Mouse (Mus musculus) kidney, postnatal 0 days (tissue): ENCODE measurements around the gene Hexdc. TPM values are rescaled to one million over a fixed set of nuclear protein-coding genes. Genes with fewer than 3 reads are reported as not detected.
A peak's percentile ranks its signal among the peaks of the same experiment; 100 is the strongest.

ENCODE experiments used
- ATAC-seq: fragments of 200-750 bp; cut with Nextera tagmentation; replicated peaks from 2 replicates; pipeline ENCODE4 v1.8.0; 2017; ENCODE audit warnings: low read depth, moderate number of reproducible peaks, moderate TSS enrichment, moderate library complexity; ENCODE audit not compliant: low FRiP score
- DNase-seq: peaks from one replicate; pipeline ENCODE4 v3.0.0-alpha.2; 2016; ENCODE audit warnings: low spot score
- H3K27ac ChIP-seq: fragments of 300-500 bp; sonication (generic); 2 replicates; pipeline ENCODE4 v1.5.1; 2014; ENCODE audit warnings: mild to moderate bottlenecking
- H3K27me3 ChIP-seq: fragments of 300-500 bp; sonication (generic); 2 replicates; pipeline ENCODE4 v1.6.1; 2014; ENCODE audit warnings: low read length, mixed read lengths; ENCODE audit not compliant: insufficient read depth
- H3K36me3 ChIP-seq: fragments of 300-500 bp; sonication (generic); 2 replicates; pipeline ENCODE4 v1.6.1; 2014; ENCODE audit warnings: low read length, mixed read lengths; ENCODE audit not compliant: insufficient read depth
- H3K4me1 ChIP-seq: fragments of 300-500 bp; sonication (generic); replicated peaks from 2 replicates; pipeline ENCODE4 v1.6.1; 2014; ENCODE audit warnings: antibody characterized with exemption, low read length, mixed read lengths; ENCODE audit not compliant: insufficient read depth
- H3K4me2 ChIP-seq: fragments of 300-500 bp; sonication (generic); 2 replicates; pipeline ENCODE4 v1.6.1; 2014; ENCODE audit warnings: mild to moderate bottlenecking, low read length, moderate library complexity, mixed read lengths
- H3K4me3 ChIP-seq: fragments of 300-500 bp; sonication (generic); replicated peaks from 2 replicates; pipeline ENCODE4 v1.5.1; 2014; ENCODE audit warnings: low read depth, low read length
- H3K9ac ChIP-seq: fragments of 300-500 bp; sonication (generic); 2 replicates; pipeline ENCODE4 v1.6.1; 2014; ENCODE audit warnings: low read depth, low read length
- H3K9me3 ChIP-seq: fragments of 300-500 bp; sonication (generic); replicated peaks from 2 replicates; pipeline ENCODE4 v1.6.1; 2016; ENCODE audit warnings: low read length, inconsistent platforms, mixed read lengths
- CTCF ChIP-seq: IDR thresholded peaks from 2 replicates; pipeline ENCODE4 v1.5.1; 2016; ENCODE audit warnings: antibody characterized with exemption, low read depth, mild to moderate bottlenecking, moderate library complexity
- WGBS: fragments of 180-500 bp; shearing (Covaris S2); extraction: QIAGEN DNeasy Blood & Tissue Kit; methylation state at CpG from one replicate; pipeline ENCODE4 v1.1.7; 2014; 5-methylcytosine and 5-hydroxymethylcytosine counted together
- polyA plus RNA-seq: library from polyadenylated mRNA; unstranded; fragments of >200 nt; fragmentation: Nextera tagmentation; extraction: Ambion mirVana; gene quantifications from 2 replicates; pipeline ENCODE4 v1.2.1, GENCODE M21; 2015

The Hexdc gene
- polyA plus RNA-seq, result 8.4 and 8.9 TPM in 2 replicates

DNA sequence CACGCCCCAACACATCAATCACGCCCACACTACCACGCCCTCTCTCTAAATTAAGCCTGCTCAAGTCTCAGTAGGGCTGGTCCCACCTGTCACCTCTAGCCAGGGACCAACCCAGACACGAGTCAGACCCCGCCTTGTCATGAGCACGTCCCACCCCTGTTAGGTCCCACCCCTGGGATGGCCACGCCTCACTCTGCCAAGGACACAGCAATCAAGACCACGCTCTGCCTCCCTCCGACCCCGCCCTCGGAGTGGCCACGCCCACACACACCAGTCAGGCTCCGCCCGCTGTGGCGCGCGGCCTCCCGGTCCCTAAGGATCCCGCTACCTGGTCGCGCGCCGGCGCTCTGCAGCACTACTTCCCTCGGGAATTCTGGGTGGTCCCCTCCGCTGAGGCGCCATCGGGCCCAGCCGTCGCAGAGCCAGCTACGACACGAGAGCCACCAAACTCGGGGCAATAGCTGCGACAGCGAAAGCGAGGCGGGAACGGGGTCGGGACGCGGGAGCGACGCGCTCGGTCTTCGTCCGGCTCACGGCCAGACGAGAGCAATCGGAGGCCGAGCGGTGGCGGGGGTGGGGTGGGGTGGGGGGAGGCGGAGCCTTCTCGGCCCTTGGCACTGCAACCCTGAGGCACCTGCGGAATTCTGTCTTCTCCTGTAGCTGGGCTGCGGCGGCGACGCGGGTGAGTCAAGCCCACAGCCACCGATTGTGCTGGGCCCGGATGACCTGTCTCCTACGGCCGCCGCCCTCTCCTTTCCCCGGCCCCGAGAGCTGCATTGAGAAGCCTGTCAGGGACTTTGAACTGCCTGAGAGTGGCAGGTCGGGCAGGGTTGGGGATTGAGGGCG is at the start of gene Hexdc, which contains the start of gene Ogfod3:
Gene Hexdc, plus strand, starts transcription at position 273 of the 846 bp plus-strand sequence.
Gene Ogfod3, minus strand, starts transcription at position 551 of the 846 bp plus-strand sequence.
- Histone ChIP-seq H3K4me2 (peak within 1 kb of the TSS; percentile 76), H3K4me3 (peak within 1 kb of the TSS; percentile 82), H3K9me3 (no peaks in the 10 kb centered on the region), H3K36me3 (0 out of 2 replicates have a peak, but pooled peaks cover 2% of the 10 kb centered on the region), H3K9ac (peak within 1 kb of the TSS; percentile 78), H3K27ac (peak within 1 kb of the TSS; percentile 84), H3K27me3 (no peaks in the 10 kb centered on the region), H3K4me1 (no peaks in the 10 kb centered on the region)
- under 1% methylated on average over 69 of the region's 70 CpGs for WGBS
- ATAC-seq (peak; percentile 98), DNase-seq (peak; percentile 98)
- TF ChIP-seq CTCF, result no peak

DNA sequence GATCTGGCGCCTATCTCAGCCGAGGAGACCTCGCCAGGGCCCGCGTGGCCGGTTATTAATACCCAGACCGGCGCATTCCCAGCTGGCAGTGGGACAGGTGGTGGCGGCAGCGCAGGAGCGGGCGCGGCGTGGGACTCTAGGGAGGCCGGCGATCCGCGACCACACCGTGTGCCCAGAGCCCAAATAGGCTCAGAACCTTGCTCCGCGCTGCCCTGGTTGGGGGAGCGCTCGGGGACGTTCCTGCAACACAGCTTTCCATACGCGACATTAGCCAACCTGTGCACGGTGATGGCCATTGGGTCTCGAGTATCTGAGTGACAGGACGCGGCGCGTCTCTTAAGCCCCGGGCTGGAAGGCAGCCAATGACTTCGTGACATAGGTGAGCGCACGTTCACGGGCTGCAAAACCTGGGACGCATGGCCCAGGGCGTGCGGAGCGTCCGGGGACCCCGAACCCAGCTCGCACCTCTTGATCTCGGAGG is 47.8 kb upstream of the Hexdc start:
- no peak for ATAC-seq
- H3K4me1 ChIP-seq, result 0 out of 2 replicates have a peak, but pooled peaks cover 6% of the 10 kb centered on the region
- TF ChIP-seq CTCF, result no peak

DNA sequence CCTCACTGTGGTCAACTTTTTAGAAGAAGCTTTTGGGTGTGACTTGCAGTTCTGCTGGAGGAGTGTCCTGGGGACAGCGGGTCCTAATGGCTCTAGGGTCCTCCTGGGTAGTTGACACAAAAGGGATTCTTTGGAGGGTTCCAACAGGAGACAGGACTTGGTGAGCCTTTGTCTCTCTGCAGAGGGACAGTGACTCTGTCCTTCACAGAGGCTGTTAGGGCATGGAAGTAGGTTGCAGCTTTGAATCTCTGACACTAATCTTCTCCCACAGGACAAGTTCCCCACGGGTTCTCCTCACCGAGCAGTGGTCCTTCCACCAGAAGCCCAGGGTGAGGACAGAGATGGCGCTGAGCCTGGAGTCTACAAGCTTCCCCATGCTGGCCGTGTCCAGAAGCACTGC is 44.3 kb upstream of the Hexdc start, which contains the start of gene Uts2r:
Gene Uts2r, plus strand, starts transcription at position 301 of the 400 bp plus-strand sequence.
- 0 out of 2 replicates have a peak, but pooled peaks cover 13% of the 10 kb centered on the region for H3K27me3 ChIP-seq
- H3K4me2 ChIP-seq, result no peak within 1 kb of the TSS
- no peak within 1 kb of the TSS for H3K9ac ChIP-seq
- no peak for TF ChIP-seq CTCF
- no peak for DNase-seq
- H3K4me3 ChIP-seq, result no peak within 1 kb of the TSS
- H3K36me3 ChIP-seq, result no peaks in the 10 kb centered on the region
- 0 out of 2 replicates have a peak, but pooled peaks cover 6% of the 10 kb centered on the region for H3K4me1 ChIP-seq
- no peaks in the 10 kb centered on the region for H3K9me3 ChIP-seq
- WGBS, result 87% methylated on average over 5 of the region's 5 CpGs
- no peak for ATAC-seq
- no peak within 1 kb of the TSS for H3K27ac ChIP-seq

More for the DNA sequence above, 47.8 kb upstream of the Hexdc start:
- Histone ChIP-seq H3K27ac (no peak overlapping the region), H3K4me3 (peak overlapping the region; percentile 29; the same call in 1 of the 2 replicates), H3K9ac (no peak overlapping the region), H3K9me3 (no peaks in the 10 kb centered on the region), H3K27me3 (0 out of 2 replicates have a peak, but pooled peaks cover 13% of the 10 kb centered on the region), H3K36me3 (no peaks in the 10 kb centered on the region), H3K4me2 (peak overlapping the region; percentile 59)
- no peak for DNase-seq
- WGBS, result 1% methylated on average over 45 of the region's 45 CpGs

DNA sequence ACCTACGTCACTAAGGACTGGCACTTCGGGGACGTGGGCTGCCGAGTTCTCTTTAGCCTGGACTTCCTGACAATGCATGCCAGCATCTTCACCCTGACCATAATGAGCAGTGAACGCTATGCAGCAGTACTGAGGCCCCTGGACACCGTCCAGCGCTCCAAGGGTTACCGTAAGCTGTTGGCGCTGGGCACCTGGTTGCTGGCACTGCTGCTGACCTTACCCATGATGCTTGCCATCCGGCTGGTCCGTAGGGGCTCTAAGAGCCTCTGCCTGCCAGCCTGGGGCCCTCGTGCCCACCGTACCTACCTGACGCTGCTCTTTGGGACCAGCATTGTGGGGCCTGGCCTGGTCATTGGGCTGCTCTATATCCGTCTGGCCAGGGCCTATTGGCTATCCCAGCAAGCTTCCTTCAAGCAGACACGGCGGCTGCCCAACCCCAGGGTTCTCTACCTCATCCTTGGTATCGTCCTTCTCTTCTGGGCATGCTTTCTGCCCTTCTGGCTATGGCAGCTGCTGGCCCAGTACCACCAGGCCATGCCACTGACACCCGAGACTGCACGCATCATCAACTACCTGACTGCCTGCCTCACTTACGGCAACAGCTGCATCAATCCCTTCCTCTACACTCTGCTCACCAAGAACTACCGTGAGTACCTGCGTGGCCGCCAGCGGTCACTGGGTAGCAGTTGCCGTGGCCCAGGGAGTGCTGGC is 43.4 kb upstream of the Hexdc start:
- Histone ChIP-seq H3K4me1 (0 out of 2 replicates have a peak, but pooled peaks cover 6% of the 10 kb centered on the region), H3K9ac (no peak overlapping the region), H3K9me3 (no peaks in the 10 kb centered on the region), H3K27ac (no peak overlapping the region), H3K4me3 (no peak overlapping the region), H3K27me3 (0 out of 2 replicates have a peak, but pooled peaks cover 13% of the 10 kb centered on the region), H3K36me3 (no peaks in the 10 kb centered on the region), H3K4me2 (no peak overlapping the region)
- no peak for TF ChIP-seq CTCF
- 72% methylated on average over 26 of the region's 26 CpGs for WGBS
- DNase-seq (peak; percentile 47), ATAC-seq (no peak; the same call in 1 of the 2 replicates)

DNA sequence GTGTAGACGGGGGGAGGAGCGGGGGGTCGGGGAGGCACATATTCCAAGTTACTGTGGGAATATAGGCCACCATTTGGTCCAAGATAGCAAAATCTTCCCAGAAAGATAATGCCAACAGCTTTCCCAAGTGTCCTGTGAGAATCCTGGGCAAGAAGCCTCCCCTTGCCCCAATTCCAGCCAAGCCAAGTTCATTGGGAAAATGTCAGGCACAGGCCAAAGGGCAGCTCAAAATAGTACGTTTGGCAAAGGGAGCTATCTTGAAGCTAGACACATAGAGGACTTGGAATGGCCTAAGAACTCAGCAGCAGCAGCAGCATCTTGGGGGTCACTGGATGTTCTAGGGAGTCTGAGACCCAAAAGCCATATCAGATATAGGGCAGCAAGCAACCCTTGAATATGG is 40.5 kb upstream of the Hexdc start:
- ATAC-seq, result no peak

DNA sequence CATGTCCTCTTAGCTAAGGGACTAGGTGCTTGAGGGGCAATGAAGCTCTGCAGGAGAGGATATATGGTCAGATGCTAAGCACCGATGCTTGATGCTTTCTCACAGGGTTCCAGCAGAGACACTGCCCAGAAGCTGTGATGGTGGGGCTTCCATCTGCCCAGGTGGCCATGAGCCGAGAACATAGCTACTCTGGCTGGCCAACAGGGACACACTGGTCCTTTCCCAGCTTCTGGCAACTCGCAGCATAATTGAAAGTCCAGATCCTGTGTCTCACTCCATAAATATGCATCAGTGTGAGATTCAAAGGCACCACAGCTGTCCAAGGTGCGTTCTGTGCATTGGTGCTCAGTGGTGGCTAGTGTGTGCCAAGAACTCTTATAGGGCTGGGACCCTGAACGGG is 31.0 kb upstream of the Hexdc start:
- TF ChIP-seq CTCF, result no peak
- H3K4me3 ChIP-seq, result no peak overlapping the region
- no peak overlapping the region for H3K27ac ChIP-seq
- ATAC-seq, result no peak
- H3K4me1 ChIP-seq, result no peaks in the 10 kb centered on the region; the same call in 1 of the 2 replicates
- WGBS, result 82% methylated on average over 5 of the region's 5 CpGs
- no peaks in the 10 kb centered on the region for H3K9me3 ChIP-seq
- no peak for DNase-seq
- H3K27me3 ChIP-seq, result no peaks in the 10 kb centered on the region
- H3K4me2 ChIP-seq, result no peak overlapping the region
- no peaks in the 10 kb centered on the region for H3K36me3 ChIP-seq
- H3K9ac ChIP-seq, result no peak overlapping the region

More for the DNA sequence above, 40.5 kb upstream of the Hexdc start:
- 84% methylated on average over 4 of the region's 4 CpGs for WGBS
- H3K27ac ChIP-seq, result no peak overlapping the region
- no peak for DNase-seq
- no peaks in the 10 kb centered on the region for H3K9me3 ChIP-seq
- H3K27me3 ChIP-seq, result no peaks in the 10 kb centered on the region
- no peak overlapping the region for H3K9ac ChIP-seq
- no peak for TF ChIP-seq CTCF
- no peak overlapping the region for H3K4me3 ChIP-seq
- H3K4me2 ChIP-seq, result no peak overlapping the region
- H3K4me1 ChIP-seq, result no peaks in the 10 kb centered on the region
- H3K36me3 ChIP-seq, result no peaks in the 10 kb centered on the region
